Mouse (Mus musculus) CH12.LX (cell line): ENCODE measurements around the gene Hfm1. TPM values are rescaled to one million over a fixed set of nuclear protein-coding genes. Genes with fewer than 3 reads are reported as not detected.
A peak's percentile ranks its signal among the peaks of the same experiment; 100 is the strongest.

Experiments used
- DNase-seq: peaks from one replicate; pipeline ENCODE4 v3.0.0-alpha.2; 2013; ENCODE audit errors: extremely low read depth
- H3K27ac ChIP-seq: 2 replicates; pipeline ENCODE4 v1.5.1; 2012; ENCODE audit warnings: low read depth, mild to moderate bottlenecking, control low read depth, moderate library complexity; ENCODE audit not compliant: insufficient read depth
- H3K27me3 ChIP-seq: replicated peaks from 2 replicates; pipeline ENCODE3; 2012; ENCODE audit warnings: inconsistent platforms
- H3K36me3 ChIP-seq, 2 experiments: replicated peaks in 1 of 2; 2 replicates each; pipeline versions ENCODE3 to v1.6.1; 2012; ENCODE audit warnings: inconsistent platforms in 1 of 2, low read length in 1 of 2, mild to moderate bottlenecking in 1 of 2, mixed read lengths in 1 of 2, moderate library complexity in 1 of 2; ENCODE audit not compliant: control insufficient read depth in 1 of 2, insufficient read depth in 1 of 2
- H3K4me1 ChIP-seq, 2 experiments: 2 replicates each; pipeline ENCODE4 v1.6.1; 2012; ENCODE audit warnings: inconsistent platforms in 1 of 2, moderate library complexity in 1 of 2; ENCODE audit not compliant: insufficient read depth in 2 of 2, control insufficient read depth in 1 of 2
- H3K4me2 ChIP-seq: 2 replicates; pipeline ENCODE4 v1.6.1; 2012; ENCODE audit warnings: low read depth, mild to moderate bottlenecking, control low read depth; ENCODE audit not compliant: poor library complexity, insufficient read depth, severe bottlenecking
- H3K4me3 ChIP-seq, 3 experiments: fragments of 150-350 bp in 1 of 3; sonication (generic) in 1 of 3; replicated peaks in 1 of 3; 2 replicates each; pipeline versions ENCODE3 to v1.5.1; 2011 to 2012; ENCODE audit warnings: low read depth in 2 of 3, low read length in 2 of 3, mild to moderate bottlenecking in 2 of 3, moderate library complexity in 2 of 3, control low read depth in 1 of 3, improper control_type of control experiment in 1 of 3, inconsistent platforms in 1 of 3, mixed read lengths in 1 of 3; ENCODE audit not compliant: poor library complexity in 1 of 3
- H3K79me2 ChIP-seq: replicated peaks from 2 replicates; pipeline ENCODE4 v1.6.1; 2012; ENCODE audit warnings: mild to moderate bottlenecking, moderate library complexity; ENCODE audit not compliant: control insufficient read depth, poor library complexity, insufficient read depth, severe bottlenecking; ENCODE audit errors: extremely low read depth
- H3K9ac ChIP-seq: 2 replicates; pipeline ENCODE4 v1.6.1; 2012; ENCODE audit warnings: low read depth, mild to moderate bottlenecking, control low read depth, moderate library complexity; ENCODE audit not compliant: insufficient read depth
- H3K9me3 ChIP-seq: replicated peaks from 2 replicates; pipeline ENCODE3; 2012; ENCODE audit warnings: low read length, inconsistent platforms, mixed read lengths
- BHLHE40 ChIP-seq: IDR thresholded peaks from 2 replicates; pipeline ENCODE4 v1.6.1; 2011; ENCODE audit warnings: mild to moderate bottlenecking, low read depth, low read length, improper control_type of control experiment
- CHD2 ChIP-seq: IDR thresholded peaks from 2 replicates; pipeline ENCODE4 v1.6.1; 2011; ENCODE audit warnings: low read length, improper control_type of control experiment
- ELF1 ChIP-seq: IDR thresholded peaks from 2 replicates; pipeline ENCODE4 v1.6.1; 2014; ENCODE audit warnings: low read depth, mild to moderate bottlenecking, inconsistent platforms, low read length, improper control_type of control experiment
- EP300 ChIP-seq: IDR thresholded peaks from 2 replicates; pipeline ENCODE4 v1.6.1; 2011; ENCODE audit warnings: low read length, improper control_type of control experiment
- ETS1 ChIP-seq: conservative IDR thresholded peaks from 2 replicates; pipeline ENCODE4 v1.6.1; 2012; ENCODE audit warnings: low read depth, mild to moderate bottlenecking, inconsistent platforms, low read length, improper control_type of control experiment, moderate library complexity
- IRF4 ChIP-seq: IDR thresholded peaks from 2 replicates; pipeline ENCODE4 v1.6.1; 2014; ENCODE audit warnings: low read depth, mild to moderate bottlenecking, inconsistent platforms, low read length, improper control_type of control experiment
- JUN ChIP-seq: IDR thresholded peaks from 2 replicates; pipeline ENCODE4 v1.6.1; 2011; ENCODE audit warnings: low read depth, mild to moderate bottlenecking, low read length, improper control_type of control experiment, moderate library complexity; ENCODE audit not compliant: insufficient read depth
- KAT2A ChIP-seq: IDR thresholded peaks from 2 replicates; pipeline ENCODE4 v1.6.1; 2012; ENCODE audit warnings: low read length, improper control_type of control experiment, inconsistent platforms; ENCODE audit not compliant: insufficient replicate concordance
- MAX ChIP-seq: IDR thresholded peaks from 2 replicates; pipeline ENCODE4 v1.6.1; 2011; ENCODE audit warnings: low read length, improper control_type of control experiment
- MEF2A ChIP-seq: IDR thresholded peaks from 2 replicates; pipeline ENCODE4 v1.6.1; 2014; ENCODE audit warnings: low read depth, mild to moderate bottlenecking, inconsistent platforms, low read length, improper control_type of control experiment, borderline replicate concordance
- MYC ChIP-seq: IDR thresholded peaks from 2 replicates; pipeline ENCODE4 v1.6.1; 2011; ENCODE audit warnings: low read depth, mild to moderate bottlenecking, improper control_type of control experiment, low read length
- PAX5 ChIP-seq: IDR thresholded peaks from 2 replicates; pipeline ENCODE4 v1.6.1; 2012; ENCODE audit warnings: low read length, inconsistent platforms, mixed read lengths
- TBP ChIP-seq: conservative IDR thresholded peaks from 2 replicates; pipeline ENCODE4 v1.6.1; 2011; ENCODE audit warnings: low read depth, low read length, improper control_type of control experiment
- TCF12 ChIP-seq: IDR thresholded peaks from 2 replicates; pipeline ENCODE4 v1.6.1; 2014; ENCODE audit warnings: low read depth, mild to moderate bottlenecking, inconsistent platforms, low read length, improper control_type of control experiment
- ZC3H11A ChIP-seq: IDR thresholded peaks from 2 replicates; pipeline ENCODE4 v1.6.1; 2012; ENCODE audit warnings: low read depth, mild to moderate bottlenecking, inconsistent platforms, low read length, improper control_type of control experiment
- ZKSCAN1 ChIP-seq: IDR thresholded peaks from 2 replicates; pipeline ENCODE4 v1.6.1; 2012; ENCODE audit warnings: low read depth, inconsistent platforms, low read length, improper control_type of control experiment, borderline replicate concordance
- ZMIZ1 ChIP-seq: IDR thresholded peaks from 2 replicates; pipeline ENCODE4 v1.6.1; 2012; ENCODE audit warnings: low read depth, mild to moderate bottlenecking, inconsistent platforms, low read length, improper control_type of control experiment
- ZNF384 ChIP-seq: IDR thresholded peaks from 2 replicates; pipeline ENCODE4 v1.6.1; 2012; ENCODE audit warnings: low read depth, low read length, improper control_type of control experiment, inconsistent platforms
- dilution Hi-C: fragments of 300-500 bp; cut with MboI; formaldehyde crosslinking; loops from 2 replicates; pipeline ENCODE4 v1.14.3; 2020; ENCODE audit warnings: low sequenced_read_pairs; ENCODE audit not compliant: extremely low pct_unique_long_range_greater_than_20kb, extremely low pct_ligation_motif_present
- in situ Hi-C: fragments of 300-500 bp; cut with MboI; formaldehyde crosslinking; loops from 3 replicates; pipeline ENCODE4 v1.14.3; 2019; ENCODE audit warnings: low sequenced_read_pairs, low pct_ligation_motif_present, low pct_unique_long_range_greater_than_20kb, mixed read lengths
- polyA plus RNA-seq: library from polyadenylated mRNA; unstranded; fragments of >175 nt; gene quantifications from 2 replicates; pipeline ENCODE4 v1.2.1, GENCODE M21; 2012; ENCODE audit warnings: low read depth; ENCODE audit not compliant: insufficient read length
- total RNA-seq, 2 experiments: library from RNA; depleted of rRNA; stranded (reverse); fragments of 300-350 nt in 1 of 2; fragments of >200 nt in 1 of 2; gene quantifications; 2 replicates each; pipeline ENCODE4 v1.2.3; 2012 to 2014

The Hfm1 gene
- total and polyA plus RNA-seq, 3 experiments: not detected

GRCm38 (mm10) chr5:106891773-106892172 is 34.3 kb downstream of the Hfm1 start:
- Histone ChIP-seq H3K4me1 (peaks cover 11 to 45% of the 10 kb centered on the region in 2 experiments; a peak in 3 of 4 replicates), H3K9me3 (no peaks in the 10 kb centered on the region), H3K4me3 (peak overlapping the region; percentile 30 to 45 (median 35)), H3K4me2 (peak overlapping the region; percentile 98), H3K27me3 (no peaks in the 10 kb centered on the region), H3K9ac (no peak overlapping the region; the same call in 1 of the 2 replicates), H3K36me3 (no peaks in the 10 kb centered on the region), H3K79me2 (no peaks in the 10 kb centered on the region), H3K27ac (peak overlapping the region; percentile 80)
- in situ Hi-C loops (no loop called here), dilution Hi-C loops (no loop called here)
- DNase-seq: peak; percentile 75
- TF ChIP-seq ZKSCAN1 (no peak), MAX (no peak), ZMIZ1 (0 out of 2 replicates have a peak, but pooled peaks have one; percentile 42), IRF4 (0 out of 2 replicates have a peak, but pooled peaks have one; percentile 34), ELF1 (peak; percentile 68; the same call in 1 of the 2 replicates), EP300 (peak; percentile 67), ETS1 (peak; percentile 59; the same call in 1 of the 2 replicates), CHD2 (0 out of 2 replicates have a peak, but pooled peaks have one; percentile 13), TBP (0 out of 2 replicates have a peak, but pooled peaks have one; percentile 19), TCF12 (peak; percentile 80), PAX5 (no peak), MEF2A (peak; percentile 57)

GRCm38 (mm10) chr5:106887303-106888071 is 38.6 kb downstream of the Hfm1 start:
- Histone ChIP-seq H3K36me3 (no peaks in the 10 kb centered on the region), H3K4me3 (no peak overlapping the region), H3K4me2 (no peak overlapping the region), H3K9me3 (no peaks in the 10 kb centered on the region), H3K27ac (no peak overlapping the region), H3K9ac (no peak overlapping the region), H3K4me1 (peaks cover 13 to 47% of the 10 kb centered on the region in 2 experiments), H3K27me3 (no peaks in the 10 kb centered on the region), H3K79me2 (no peaks in the 10 kb centered on the region)
- DNase-seq: no peak
- dilution Hi-C loops (no loop called here), in situ Hi-C loops (no loop called here)
- TF ChIP-seq JUN (no peak), KAT2A (no peak), ZNF384 (no peak), MYC (peak; percentile 54; the same call in 1 of the 2 replicates), EP300 (no peak), MAX (0 out of 2 replicates have a peak, but pooled peaks have one; percentile 26), BHLHE40 (peak; percentile 54; the same call in 1 of the 2 replicates), ZC3H11A (no peak)
